Mouse (Mus musculus): ENCODE data around the gene Ostm1. TPM values are rescaled to one million over a fixed set of nuclear protein-coding genes. Genes with fewer than 3 reads are reported as not detected.

Ostm1 gene
- total and polyA plus RNA-seq, 2 experiments from 2014 or later = 13.8 to 20.2 TPM

GRCm38 (mm10) chr10:42633361-42634121 lies 49.9 kb downstream of the Ostm1 start:
- WGBS = 11% methylated on average over 23 of the region's 23 CpGs
- no peaks in the 10 kb centered on the region for H3K9me3 ChIP-seq (replicated peaks; ENCODE audit: control insufficient read depth, low read length)
- TF ChIP-seq CTCF (IDR thresholded peaks at IDR 0.05; ENCODE audit: low read depth) (no peak), EP300 (IDR thresholded peaks at IDR 0.05; ENCODE audit: low read depth) (no peak)
- DNase-seq (ENCODE audit: low spot score) (no peak), ATAC-seq (ENCODE audit: insufficient read depth, low read depth) (no peak)
- H3K4me3 ChIP-seq (ENCODE audit: low read depth, low read length) = peak overlapping the region; percentile 52
- H3K9ac ChIP-seq (replicated peaks; ENCODE audit: low read depth, low read length) = no peak overlapping the region
- H3K36me3 ChIP-seq (replicated peaks; ENCODE audit: control insufficient read depth, insufficient read depth, low read length) = no peaks in the 10 kb centered on the region
- peaks cover 25% of the 10 kb centered on the region for H3K4me1 ChIP-seq (ENCODE audit: control insufficient read depth, insufficient read depth)
- no peak overlapping the region for H3K27ac ChIP-seq (ENCODE audit: low read depth)
- peak overlapping the region; percentile 81 for H3K4me2 ChIP-seq (ENCODE audit: low read depth, low read length)
- H3K27me3 ChIP-seq (ENCODE audit: control insufficient read depth, insufficient read depth, low read length) = peaks cover 96% of the 10 kb centered on the region

GRCm38 (mm10) chr10:42634122-42634720 lies 50.6 kb downstream of the Ostm1 start:
- ATAC-seq (ENCODE audit: insufficient read depth, low read depth) (no peak), DNase-seq (ENCODE audit: low spot score) (no peak)
- TF ChIP-seq CTCF (IDR thresholded peaks at IDR 0.05; ENCODE audit: low read depth) = peak; percentile 6; the same call in 1 of the 2 replicates
- no peak for TF ChIP-seq EP300 (IDR thresholded peaks at IDR 0.05; ENCODE audit: low read depth)
- H3K27ac ChIP-seq (ENCODE audit: low read depth) = no peak overlapping the region
- H3K4me3 ChIP-seq (ENCODE audit: low read depth, low read length) = peak overlapping the region; percentile 52
- peaks cover 25% of the 10 kb centered on the region for H3K4me1 ChIP-seq (ENCODE audit: control insufficient read depth, insufficient read depth)
- H3K9me3 ChIP-seq (replicated peaks; ENCODE audit: control insufficient read depth, low read length) = no peaks in the 10 kb centered on the region
- H3K27me3 ChIP-seq (ENCODE audit: control insufficient read depth, insufficient read depth, low read length) = peaks cover 93% of the 10 kb centered on the region
- WGBS = 1% methylated on average over 8 of the region's 8 CpGs
- no peak overlapping the region; the same call in 1 of the 2 replicates for H3K4me2 ChIP-seq (ENCODE audit: low read depth, low read length)
- H3K36me3 ChIP-seq (replicated peaks; ENCODE audit: control insufficient read depth, insufficient read depth, low read length) = no peaks in the 10 kb centered on the region
- H3K9ac ChIP-seq (replicated peaks; ENCODE audit: low read depth, low read length) = no peak overlapping the region

DNA sequence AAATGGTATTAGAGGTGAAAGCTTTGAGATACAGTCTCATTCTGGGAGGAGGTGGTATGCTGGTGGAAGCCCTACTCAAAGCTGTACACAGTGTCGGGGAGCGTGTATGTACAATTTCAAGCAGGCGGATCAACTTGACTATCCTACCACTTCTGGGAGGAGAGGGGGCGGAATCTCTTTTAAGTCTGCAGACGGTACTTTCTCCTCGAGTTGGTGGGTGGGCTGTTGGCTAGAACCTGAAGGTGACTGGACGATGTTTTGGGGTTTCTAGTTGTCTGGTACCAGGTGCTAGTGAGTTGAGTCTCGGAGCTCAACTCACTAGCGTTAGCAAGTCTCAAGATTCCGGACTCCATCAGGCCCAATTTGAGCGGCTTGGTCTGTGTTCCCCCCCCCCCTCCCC lies 51.4 kb downstream of the Ostm1 start:
- Histone ChIP-seq H3K9me3 (replicated peaks; ENCODE audit: control insufficient read depth, low read length) (no peaks in the 10 kb centered on the region), H3K4me1 (ENCODE audit: control insufficient read depth, insufficient read depth) (peaks cover 25% of the 10 kb centered on the region), H3K36me3 (replicated peaks; ENCODE audit: control insufficient read depth, insufficient read depth, low read length) (no peaks in the 10 kb centered on the region), H3K27me3 (ENCODE audit: control insufficient read depth, insufficient read depth, low read length) (peaks cover 84% of the 10 kb centered on the region), H3K9ac (replicated peaks; ENCODE audit: low read depth, low read length) (no peak overlapping the region), H3K4me3 (ENCODE audit: low read depth, low read length) (peak overlapping the region; percentile 35; the same call in 1 of the 2 replicates), H3K27ac (ENCODE audit: low read depth) (no peak overlapping the region), H3K4me2 (ENCODE audit: low read depth, low read length) (peak overlapping the region; percentile 52)
- TF ChIP-seq EP300 (IDR thresholded peaks at IDR 0.05; ENCODE audit: low read depth) = no peak
- no peak for TF ChIP-seq CTCF (IDR thresholded peaks at IDR 0.05; ENCODE audit: low read depth)
- 4% methylated on average over 11 of the region's 11 CpGs for whole genome bisulfite sequencing
- DNase-seq (ENCODE audit: low spot score) (no peak), ATAC-seq (ENCODE audit: insufficient read depth, low read depth) (no peak)

- H3K27me3 ChIP-seq (ENCODE audit: control insufficient read depth, insufficient read depth, low read length) = peaks cover 78% of the 10 kb centered on the region
- H3K4me1 ChIP-seq (ENCODE audit: control insufficient read depth, insufficient read depth) = peaks cover 25% of the 10 kb centered on the region
- H3K27ac ChIP-seq (ENCODE audit: low read depth) = no peak overlapping the region
- no peak overlapping the region for H3K9ac ChIP-seq (replicated peaks; ENCODE audit: low read depth, low read length)
- WGBS = 2% methylated on average over 48 of the region's 52 CpGs
- no peaks in the 10 kb centered on the region for H3K36me3 ChIP-seq (replicated peaks; ENCODE audit: control insufficient read depth, insufficient read depth, low read length)
- TF ChIP-seq EP300 (IDR thresholded peaks at IDR 0.05; ENCODE audit: low read depth) = no peak
- no peak for TF ChIP-seq CTCF (IDR thresholded peaks at IDR 0.05; ENCODE audit: low read depth)
- DNase-seq (ENCODE audit: low spot score) = no peak
- ATAC-seq (ENCODE audit: insufficient read depth, low read depth) = no peak
- H3K4me3 ChIP-seq (ENCODE audit: low read depth, low read length) = peak overlapping the region; percentile 35
- no peaks in the 10 kb centered on the region for H3K9me3 ChIP-seq (replicated peaks; ENCODE audit: control insufficient read depth, low read length)
- H3K4me2 ChIP-seq (ENCODE audit: low read depth, low read length) = peak overlapping the region; percentile 52
Measured at GRCm38 (mm10) chr10:42635566-42636359, 52.1 kb downstream of the Ostm1 start.

DNA sequence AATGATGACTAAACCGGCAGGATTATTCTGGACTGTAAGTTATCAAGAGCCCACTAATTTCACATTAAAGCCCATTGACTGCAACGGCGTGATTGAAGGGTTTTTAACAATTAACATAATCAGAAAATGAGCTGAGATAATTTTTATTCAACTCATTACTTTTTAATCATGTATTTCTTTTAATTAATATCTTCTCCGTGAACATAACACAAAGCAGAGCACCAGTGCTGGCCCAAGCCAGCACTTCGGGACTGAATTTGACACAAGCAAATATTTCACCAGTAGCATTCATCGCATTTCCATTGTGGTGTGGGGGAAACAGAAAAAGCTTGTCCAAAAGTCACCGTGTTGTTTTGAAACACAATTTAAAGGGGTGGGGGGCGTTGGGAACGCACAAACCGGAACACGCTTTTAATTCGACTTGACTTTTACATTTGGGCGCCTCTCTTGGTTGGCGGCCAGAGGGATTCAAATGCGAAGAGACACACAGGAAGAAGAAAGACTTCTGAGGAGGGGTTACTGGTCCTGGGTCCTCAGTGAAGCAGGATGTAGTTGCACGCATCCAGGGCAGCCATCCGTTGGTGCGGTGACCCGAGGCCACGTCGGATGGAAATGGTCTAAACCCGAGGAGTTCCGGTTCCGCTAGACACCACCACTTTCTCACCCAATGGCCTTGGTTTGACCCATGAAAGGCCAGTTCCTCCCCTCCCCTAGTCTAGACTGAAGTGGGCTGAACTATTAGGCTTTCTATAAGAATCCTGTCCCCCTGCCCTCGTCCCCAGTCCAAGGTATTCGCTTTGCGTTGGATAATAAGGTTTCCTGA lies 52.9 kb downstream of the Ostm1 start:
- ATAC-seq (ENCODE audit: insufficient read depth, low read depth) = no peak
- TF ChIP-seq EP300 (IDR thresholded peaks at IDR 0.05; ENCODE audit: low read depth) (no peak), CTCF (IDR thresholded peaks at IDR 0.05; ENCODE audit: low read depth) (no peak)
- H3K27ac ChIP-seq (ENCODE audit: low read depth) = no peak overlapping the region
- peak overlapping the region; percentile 52 for H3K4me2 ChIP-seq (ENCODE audit: low read depth, low read length)
- 7% methylated on average over 27 of the region's 27 CpGs for WGBS
- peaks cover 25% of the 10 kb centered on the region for H3K4me1 ChIP-seq (ENCODE audit: control insufficient read depth, insufficient read depth)
- H3K9ac ChIP-seq (replicated peaks; ENCODE audit: low read depth, low read length) = no peak overlapping the region
- H3K4me3 ChIP-seq (ENCODE audit: low read depth, low read length) = peak overlapping the region; percentile 29
- H3K27me3 ChIP-seq (ENCODE audit: control insufficient read depth, insufficient read depth, low read length) = peaks cover 70% of the 10 kb centered on the region
- H3K9me3 ChIP-seq (replicated peaks; ENCODE audit: control insufficient read depth, low read length) = no peaks in the 10 kb centered on the region
- no peak for DNase-seq (ENCODE audit: low spot score)
- H3K36me3 ChIP-seq (replicated peaks; ENCODE audit: control insufficient read depth, insufficient read depth, low read length) = no peaks in the 10 kb centered on the region
